In genomic region chr19:53184911-53185310, GRCm38 (mm10) we compare ENCODE assay signal across 8 mouse cellular contexts. TPM values are rescaled to one million over a fixed set of nuclear protein-coding genes. Genes with fewer than 3 reads are reported as not detected.
DNase-seq lines count a peak whose midpoint lies in the region; ATAC-seq and TF ChIP-seq lines count a peak whose summit lies in the region.
"Had no signal": no experiment of that assay in that cellular context is flagged by ENCODE, and none has a peak within 500 bp of the region (broad histone marks: within the 10 kb centered on the region; RNA-seq: fewer than 3 reads in every experiment).

No protein-coding gene starts in this region.

- H3K4me3 ChIP-seq in kidney, postnatal 0 days (replicated peaks; ENCODE audit: low read depth, low read length), result no peak overlapping the region
- H3K4me3 ChIP-seq in intestine, embryonic 14.5 days (ENCODE audit: low read depth, low read length), result no peak overlapping the region

- no peak for TF ChIP-seq CTCF in kidney, postnatal 0 days (IDR thresholded peaks at IDR 0.05; ENCODE audit: low read depth)

- no peak overlapping the region for H3K4me2 ChIP-seq in kidney, postnatal 0 days (ENCODE audit: low read length)
- H3K4me2 ChIP-seq in intestine, embryonic 14.5 days (ENCODE audit: low read length), result no peak overlapping the region

- H3K27me3 ChIP-seq in kidney, postnatal 0 days (ENCODE audit: insufficient read depth, low read length), result no peaks in the 10 kb centered on the region
- H3K27me3 ChIP-seq in intestine, embryonic 14.5 days (replicated peaks; ENCODE audit: control insufficient read depth, insufficient read depth, low read length), result no peaks in the 10 kb centered on the region

- ATAC-seq in kidney, postnatal 0 days (replicated peaks; ENCODE audit: low FRiP score, low read depth), result no peak
- no peak for ATAC-seq in intestine, embryonic 14.5 days (replicated peaks; ENCODE audit: low FRiP score, low TSS enrichment, low read depth)
- ATAC-seq: forebrain, postnatal 0 days had no signal

- H3K36me3 ChIP-seq in kidney, postnatal 0 days (ENCODE audit: insufficient read depth, low read length), result no peaks in the 10 kb centered on the region
- 0 out of 2 replicates have a peak, but pooled peaks cover 5% of the 10 kb centered on the region for H3K36me3 ChIP-seq in intestine, embryonic 14.5 days (ENCODE audit: control insufficient read depth, insufficient read depth, low read length)

- peak overlapping the region; percentile 58; the same call in 1 of the 2 replicates for H3K27ac ChIP-seq in kidney, postnatal 0 days
- peak overlapping the region; percentile 40 for H3K27ac ChIP-seq in intestine, embryonic 14.5 days (ENCODE audit: low read depth)

- H3K9me3 ChIP-seq in kidney, postnatal 0 days (replicated peaks; ENCODE audit: low read length), result no peaks in the 10 kb centered on the region
- H3K9me3 ChIP-seq in intestine, embryonic 14.5 days (ENCODE audit: control insufficient read depth, low read length), result no peaks in the 10 kb centered on the region

- 81% methylated on average over 5 of the region's 5 CpGs for WGBS in kidney, postnatal 0 days
- WGBS in intestine, embryonic 14.5 days, result 71% methylated on average over 5 of the region's 5 CpGs

- no peak overlapping the region for H3K9ac ChIP-seq in kidney, postnatal 0 days (ENCODE audit: low read depth, low read length)
- no peak overlapping the region for H3K9ac ChIP-seq in intestine, embryonic 14.5 days (ENCODE audit: low read length)
- H3K9ac ChIP-seq: forebrain, postnatal 0 days had no signal

- no peak for DNase-seq in kidney, postnatal 0 days (ENCODE audit: low spot score)
- no peak for DNase-seq in kidney, adult 9 months
- DNase-seq in c-Kit-positive CD71-positive TER-119-positive erythroid progenitor cells, embryonic 14.5 days (ENCODE audit: low spot score), result peak; percentile 60
- DNase-seq in intestine, embryonic 14.5 days (ENCODE audit: low spot score), result no peak
- DNase-seq in naive thymus-derived CD4-positive, alpha-beta T cell, adult 2 months (ENCODE audit: low read depth), result peak; percentile 55
- DNase-seq in cerebellum, adult 18-20 months, result no peak
- no peak for DNase-seq in adrenal gland, postnatal 36 days
- DNase-seq: forebrain, postnatal 0 days had no signal

- peaks cover 32% of the 10 kb centered on the region for H3K4me1 ChIP-seq in kidney, postnatal 0 days (replicated peaks; ENCODE audit: insufficient read depth, low read length)
- H3K4me1 ChIP-seq in intestine, embryonic 14.5 days (replicated peaks; ENCODE audit: control insufficient read depth, insufficient read depth, low read length), result peaks cover 43% of the 10 kb centered on the region

RNA-seq across cellular contexts. Expression of gene Add3, which starts 44.7 kb away (rescaled TPM):
- polyA plus RNA-seq in kidney, postnatal 0 days (2015; fragmentation: Nextera tagmentation; extraction: Ambion mirVana), result 66.5 and 72.9 TPM in 2 replicates
- 115 and 120 TPM in 2 replicates for polyA plus RNA-seq in intestine, embryonic 14.5 days (2014; fragmentation: Nextera tagmentation; extraction: Ambion mirVana)
- total RNA-seq in adrenal gland, postnatal 36 days (2021), result 10 to 100 TPM; 36.6 to 52.5 TPM

Comparison
In these comparisons a context has a peak if more than half of its experiments do, and no peak if none do; other contexts are left out.
1. DNase-seq: peak in c-Kit-positive CD71-positive TER-119-positive erythroid progenitor cells, embryonic 14.5 days (single experiment) and naive thymus-derived CD4-positive, alpha-beta T cell, adult 2 months (single experiment); none in kidney, postnatal 0 days (single experiment), kidney, adult 9 months (single experiment), intestine, embryonic 14.5 days (single experiment), cerebellum, adult 18-20 months (0 of 2) and adrenal gland, postnatal 36 days (0 of 2).